Mouse (Mus musculus): ENCODE results near the gene Fbxl22. TPM values are rescaled to one million over a fixed set of nuclear protein-coding genes. Genes with fewer than 3 reads are reported as not detected.

Gene Fbxl22
- polyA plus RNA-seq, 1 experiment from 2014 or later, result 6.5 TPM

- H3K27me3 ChIP-seq (ENCODE audit: insufficient read depth, low read length), result no peaks in the 10 kb centered on the region
- no peak for ATAC-seq (ENCODE audit: low FRiP score, low TSS enrichment)
- no peaks in the 10 kb centered on the region for H3K9me3 ChIP-seq (ENCODE audit: low read length)
- H3K4me2 ChIP-seq (replicated peaks; ENCODE audit: low read depth, low read length), result no peak overlapping the region
- H3K9ac ChIP-seq (replicated peaks; ENCODE audit: low read length), result no peak overlapping the region
- H3K4me3 ChIP-seq (ENCODE audit: low read length), result no peak overlapping the region
- no peak overlapping the region for H3K27ac ChIP-seq (ENCODE audit: low read length)
- peaks cover 15% of the 10 kb centered on the region for H3K4me1 ChIP-seq (ENCODE audit: insufficient read depth, low read length)
- H3K36me3 ChIP-seq (ENCODE audit: insufficient read depth, low read length), result peaks cover 53% of the 10 kb centered on the region
- WGBS, result 82% methylated on average over 5 of the region's 5 CpGs
Observed at GRCm38 (mm10) chr9:66518251-66518650, 3.9 kb upstream of the Fbxl22 start.

- no peak for ATAC-seq (ENCODE audit: low FRiP score, low TSS enrichment)
- Histone ChIP-seq H3K27me3 (ENCODE audit: insufficient read depth, low read length) (no peaks in the 10 kb centered on the region), H3K4me1 (ENCODE audit: insufficient read depth, low read length) (peaks cover 20% of the 10 kb centered on the region), H3K4me3 (ENCODE audit: low read length) (no peak overlapping the region), H3K27ac (ENCODE audit: low read length) (no peak overlapping the region), H3K9ac (replicated peaks; ENCODE audit: low read length) (no peak overlapping the region), H3K4me2 (replicated peaks; ENCODE audit: low read depth, low read length) (no peak overlapping the region), H3K9me3 (ENCODE audit: low read length) (no peaks in the 10 kb centered on the region), H3K36me3 (ENCODE audit: insufficient read depth, low read length) (peaks cover 51% of the 10 kb centered on the region)
- 87% methylated on average over 10 of the region's 10 CpGs for WGBS
Observed at GRCm38 (mm10) chr9:66517746-66518145, 3.4 kb upstream of the Fbxl22 start.

- Histone ChIP-seq H3K4me1 (ENCODE audit: insufficient read depth, low read length) (peaks cover 23% of the 10 kb centered on the region), H3K36me3 (ENCODE audit: insufficient read depth, low read length) (peaks cover 47% of the 10 kb centered on the region), H3K27ac (ENCODE audit: low read length) (no peak overlapping the region), H3K9me3 (ENCODE audit: low read length) (no peaks in the 10 kb centered on the region), H3K9ac (replicated peaks; ENCODE audit: low read length) (no peak overlapping the region), H3K27me3 (ENCODE audit: insufficient read depth, low read length) (no peaks in the 10 kb centered on the region), H3K4me2 (replicated peaks; ENCODE audit: low read depth, low read length) (no peak overlapping the region), H3K4me3 (ENCODE audit: low read length) (no peak overlapping the region)
- 81% methylated on average over 6 of the region's 6 CpGs for WGBS
- ATAC-seq (ENCODE audit: low FRiP score, low TSS enrichment), result no peak
Observed at GRCm38 (mm10) chr9:66516296-66516940, 2.0 kb upstream of the Fbxl22 start.

GRCm38 (mm10) chr9:66515680-66516210, 1.4 kb upstream of the Fbxl22 start:
- H3K9me3 ChIP-seq (ENCODE audit: low read length), result no peaks in the 10 kb centered on the region
- H3K4me3 ChIP-seq (ENCODE audit: low read length), result no peak overlapping the region
- peaks cover 47% of the 10 kb centered on the region for H3K36me3 ChIP-seq (ENCODE audit: insufficient read depth, low read length)
- 89% methylated on average over 10 of the region's 10 CpGs for WGBS
- ATAC-seq (ENCODE audit: low FRiP score, low TSS enrichment), result no peak
- no peak overlapping the region for H3K27ac ChIP-seq (ENCODE audit: low read length)
- no peak overlapping the region for H3K9ac ChIP-seq (replicated peaks; ENCODE audit: low read length)
- H3K27me3 ChIP-seq (ENCODE audit: insufficient read depth, low read length), result no peaks in the 10 kb centered on the region
- H3K4me1 ChIP-seq (ENCODE audit: insufficient read depth, low read length), result peaks cover 27% of the 10 kb centered on the region
- no peak overlapping the region for H3K4me2 ChIP-seq (replicated peaks; ENCODE audit: low read depth, low read length)

GRCm38 (mm10) chr9:66515115-66515514, 722 bp upstream of the Fbxl22 start:
- Histone ChIP-seq H3K4me1 (ENCODE audit: insufficient read depth, low read length) (peaks cover 33% of the 10 kb centered on the region), H3K27me3 (ENCODE audit: insufficient read depth, low read length) (no peaks in the 10 kb centered on the region), H3K9ac (replicated peaks; ENCODE audit: low read length) (no peak overlapping the region), H3K9me3 (ENCODE audit: low read length) (no peaks in the 10 kb centered on the region), H3K27ac (ENCODE audit: low read length) (peak overlapping the region; percentile 99; the same call in 1 of the 2 replicates), H3K4me3 (ENCODE audit: low read length) (no peak overlapping the region), H3K4me2 (replicated peaks; ENCODE audit: low read depth, low read length) (no peak overlapping the region), H3K36me3 (ENCODE audit: insufficient read depth, low read length) (peaks cover 43% of the 10 kb centered on the region)
- no peak for ATAC-seq (ENCODE audit: low FRiP score, low TSS enrichment)
- WGBS, result 71% methylated on average over 2 of the region's 2 CpGs

GRCm38 (mm10) chr9:66513661-66514255, 635 bp downstream of the Fbxl22 start:
- H3K4me3 ChIP-seq (ENCODE audit: low read length), result no peak overlapping the region
- ATAC-seq (ENCODE audit: low FRiP score, low TSS enrichment), result no peak
- H3K4me1 ChIP-seq (ENCODE audit: insufficient read depth, low read length), result peaks cover 33% of the 10 kb centered on the region
- no peak overlapping the region; the same call in 1 of the 2 replicates for H3K9ac ChIP-seq (replicated peaks; ENCODE audit: low read length)
- no peaks in the 10 kb centered on the region for H3K27me3 ChIP-seq (ENCODE audit: insufficient read depth, low read length)
- peak overlapping the region; percentile 99 for H3K27ac ChIP-seq (ENCODE audit: low read length)
- WGBS, result 76% methylated on average over 4 of the region's 4 CpGs
- peaks cover 40% of the 10 kb centered on the region for H3K36me3 ChIP-seq (ENCODE audit: insufficient read depth, low read length)
- H3K4me2 ChIP-seq (replicated peaks; ENCODE audit: low read depth, low read length), result no peak overlapping the region
- no peaks in the 10 kb centered on the region for H3K9me3 ChIP-seq (ENCODE audit: low read length)

- H3K9ac ChIP-seq (replicated peaks; ENCODE audit: low read length), result peak overlapping the region; percentile 86; the same call in 1 of the 2 replicates
- no peaks in the 10 kb centered on the region for H3K27me3 ChIP-seq (ENCODE audit: insufficient read depth, low read length)
- no peak for ATAC-seq (ENCODE audit: low FRiP score, low TSS enrichment)
- H3K27ac ChIP-seq (ENCODE audit: low read length), result peak overlapping the region; percentile 99
- peaks cover 39% of the 10 kb centered on the region for H3K36me3 ChIP-seq (ENCODE audit: insufficient read depth, low read length)
- H3K4me3 ChIP-seq (ENCODE audit: low read length), result no peak overlapping the region
- H3K4me2 ChIP-seq (replicated peaks; ENCODE audit: low read depth, low read length), result no peak overlapping the region
- no peaks in the 10 kb centered on the region for H3K9me3 ChIP-seq (ENCODE audit: low read length)
- peaks cover 33% of the 10 kb centered on the region for H3K4me1 ChIP-seq (ENCODE audit: insufficient read depth, low read length)
Observed at GRCm38 (mm10) chr9:66513150-66513549, 1.2 kb downstream of the Fbxl22 start.

GRCm38 (mm10) chr9:66512351-66512671, 2.1 kb downstream of the Fbxl22 start:
- H3K4me3 ChIP-seq (ENCODE audit: low read length), result peak overlapping the region; percentile 68
- H3K36me3 ChIP-seq (ENCODE audit: insufficient read depth, low read length), result peaks cover 33% of the 10 kb centered on the region
- peak overlapping the region; percentile 86 for H3K9ac ChIP-seq (replicated peaks; ENCODE audit: low read length)
- no peaks in the 10 kb centered on the region for H3K27me3 ChIP-seq (ENCODE audit: insufficient read depth, low read length)
- peaks cover 33% of the 10 kb centered on the region for H3K4me1 ChIP-seq (ENCODE audit: insufficient read depth, low read length)
- peak; percentile 91 for ATAC-seq (ENCODE audit: low FRiP score, low TSS enrichment)
- 1% methylated on average over 8 of the region's 8 CpGs for WGBS
- no peaks in the 10 kb centered on the region for H3K9me3 ChIP-seq (ENCODE audit: low read length)
- peak overlapping the region; percentile 99 for H3K27ac ChIP-seq (ENCODE audit: low read length)
- H3K4me2 ChIP-seq (replicated peaks; ENCODE audit: low read depth, low read length), result peak overlapping the region; percentile 97

- under 1% methylated on average over 78 of the region's 78 CpGs for WGBS
- Histone ChIP-seq H3K4me1 (ENCODE audit: insufficient read depth, low read length) (peaks cover 33% of the 10 kb centered on the region), H3K4me2 (replicated peaks; ENCODE audit: low read depth, low read length) (peak overlapping the region; percentile 97), H3K4me3 (ENCODE audit: low read length) (peak overlapping the region; percentile 68), H3K36me3 (ENCODE audit: insufficient read depth, low read length) (peaks cover 28% of the 10 kb centered on the region), H3K9me3 (ENCODE audit: low read length) (no peaks in the 10 kb centered on the region), H3K27ac (ENCODE audit: low read length) (peak overlapping the region; percentile 99), H3K27me3 (ENCODE audit: insufficient read depth, low read length) (no peaks in the 10 kb centered on the region), H3K9ac (replicated peaks; ENCODE audit: low read length) (peak overlapping the region; percentile 86)
- ATAC-seq (ENCODE audit: low FRiP score, low TSS enrichment), result peak; percentile 88
Observed at GRCm38 (mm10) chr9:66511580-66512350, 2.6 kb downstream of the Fbxl22 start.
